ENCODE assay signal across 2 mouse cellular contexts in genomic region chr16:5226534-5226933, GRCm38 (mm10). TPM values are rescaled to one million over a fixed set of nuclear protein-coding genes. Genes with fewer than 3 reads are reported as not detected.
"Had no signal": no experiment of that assay in that cellular context is flagged by ENCODE, and none has a peak within 500 bp of the region (broad histone marks: within the 10 kb centered on the region; RNA-seq: fewer than 3 reads in every experiment).

No protein-coding gene starts in this region.

RNA-seq across cellular contexts. Expression of gene AU021092, which starts 4.4 kb away (rescaled TPM):
- total RNA-seq: monocyte, adult 5-6 weeks; neutrophil, adult 5-6 weeks had no signal
